Mouse (Mus musculus): ENCODE data around the gene Nfib. TPM values are rescaled to one million over a fixed set of nuclear protein-coding genes. Genes with fewer than 3 reads are reported as not detected.
A peak's percentile ranks its signal among the peaks of the same experiment; 100 is the strongest.

The Nfib gene
- polyA plus RNA-seq, 1 experiment from 2014 or later, result 26.7 TPM

- Histone ChIP-seq H3K27ac (ENCODE audit: low read length) (no peak overlapping the region), H3K4me3 (ENCODE audit: low read length) (no peak overlapping the region), H3K9ac (replicated peaks; ENCODE audit: low read length) (no peak overlapping the region), H3K4me1 (ENCODE audit: insufficient read depth, low read length) (peaks cover 7% of the 10 kb centered on the region), H3K9me3 (ENCODE audit: low read length) (no peaks in the 10 kb centered on the region), H3K4me2 (replicated peaks; ENCODE audit: low read depth, low read length) (no peak overlapping the region), H3K27me3 (ENCODE audit: insufficient read depth, low read length) (no peaks in the 10 kb centered on the region), H3K36me3 (ENCODE audit: insufficient read depth, low read length) (0 out of 2 replicates have a peak, but pooled peaks cover 5% of the 10 kb centered on the region)
- ATAC-seq (ENCODE audit: low FRiP score, low TSS enrichment), result no peak
- 83% methylated on average over 2 of the region's 2 CpGs for WGBS
Measured at GRCm38 (mm10) chr4:82315710-82316109, 389.8 kb downstream of the Nfib start.

- Histone ChIP-seq H3K27ac (ENCODE audit: low read length) (no peak overlapping the region; the same call in 1 of the 2 replicates), H3K4me3 (ENCODE audit: low read length) (no peak overlapping the region), H3K9me3 (ENCODE audit: low read length) (no peaks in the 10 kb centered on the region), H3K36me3 (ENCODE audit: insufficient read depth, low read length) (no peaks in the 10 kb centered on the region), H3K4me1 (ENCODE audit: insufficient read depth, low read length) (peaks cover 20% of the 10 kb centered on the region), H3K9ac (replicated peaks; ENCODE audit: low read length) (peak overlapping the region; percentile 14; the same call in 1 of the 2 replicates), H3K27me3 (ENCODE audit: insufficient read depth, low read length) (no peaks in the 10 kb centered on the region), H3K4me2 (replicated peaks; ENCODE audit: low read depth, low read length) (no peak overlapping the region)
- WGBS, result 35% methylated on average over 11 of the region's 11 CpGs
- ATAC-seq (ENCODE audit: low FRiP score, low TSS enrichment), result no peak
Measured at GRCm38 (mm10) chr4:82310924-82311734, 394.4 kb downstream of the Nfib start.

- Histone ChIP-seq H3K27ac (ENCODE audit: low read length) (peak overlapping the region; percentile 20; the same call in 1 of the 2 replicates), H3K4me3 (ENCODE audit: low read length) (no peak overlapping the region), H3K9me3 (ENCODE audit: low read length) (no peaks in the 10 kb centered on the region), H3K9ac (replicated peaks; ENCODE audit: low read length) (no peak overlapping the region), H3K4me1 (ENCODE audit: insufficient read depth, low read length) (peaks cover 43% of the 10 kb centered on the region), H3K27me3 (ENCODE audit: insufficient read depth, low read length) (no peaks in the 10 kb centered on the region), H3K4me2 (replicated peaks; ENCODE audit: low read depth, low read length) (no peak overlapping the region), H3K36me3 (ENCODE audit: insufficient read depth, low read length) (no peaks in the 10 kb centered on the region)
- WGBS, result 19% methylated on average over 6 of the region's 6 CpGs
- no peak for ATAC-seq (ENCODE audit: low FRiP score, low TSS enrichment)
Measured at GRCm38 (mm10) chr4:82306045-82306444, 399.5 kb downstream of the Nfib start.

- ATAC-seq (ENCODE audit: low FRiP score, low TSS enrichment), result peak; percentile 65
- H3K9me3 ChIP-seq (ENCODE audit: low read length), result no peaks in the 10 kb centered on the region
- no peaks in the 10 kb centered on the region for H3K27me3 ChIP-seq (ENCODE audit: insufficient read depth, low read length)
- H3K36me3 ChIP-seq (ENCODE audit: insufficient read depth, low read length), result no peaks in the 10 kb centered on the region
- 7% methylated on average over 17 of the region's 17 CpGs for WGBS
- H3K9ac ChIP-seq (replicated peaks; ENCODE audit: low read length), result peak overlapping the region; percentile 6
- peak overlapping the region; percentile 91 for H3K27ac ChIP-seq (ENCODE audit: low read length)
- H3K4me3 ChIP-seq (ENCODE audit: low read length), result peak overlapping the region; percentile 2; the same call in 1 of the 2 replicates
- H3K4me1 ChIP-seq (ENCODE audit: insufficient read depth, low read length), result peaks cover 39% of the 10 kb centered on the region
- H3K4me2 ChIP-seq (replicated peaks; ENCODE audit: low read depth, low read length), result peak overlapping the region; percentile 45
Measured at GRCm38 (mm10) chr4:82304148-82304871, 401.2 kb downstream of the Nfib start.

- H3K36me3 ChIP-seq (ENCODE audit: insufficient read depth, low read length), result no peaks in the 10 kb centered on the region
- peaks cover 39% of the 10 kb centered on the region for H3K4me1 ChIP-seq (ENCODE audit: insufficient read depth, low read length)
- no peaks in the 10 kb centered on the region for H3K27me3 ChIP-seq (ENCODE audit: insufficient read depth, low read length)
- H3K4me3 ChIP-seq (ENCODE audit: low read length), result no peak overlapping the region
- no peak overlapping the region for H3K9ac ChIP-seq (replicated peaks; ENCODE audit: low read length)
- H3K4me2 ChIP-seq (replicated peaks; ENCODE audit: low read depth, low read length), result no peak overlapping the region
- no peaks in the 10 kb centered on the region for H3K9me3 ChIP-seq (ENCODE audit: low read length)
- no peak for ATAC-seq (ENCODE audit: low FRiP score, low TSS enrichment)
- peak overlapping the region; percentile 61; the same call in 1 of the 2 replicates for H3K27ac ChIP-seq (ENCODE audit: low read length)
- WGBS, result 67% methylated on average over 3 of the region's 3 CpGs
Measured at GRCm38 (mm10) chr4:82303362-82303900, 402.1 kb downstream of the Nfib start.

GRCm38 (mm10) chr4:82302901-82303300 is 402.6 kb downstream of the Nfib start:
- Histone ChIP-seq H3K9me3 (ENCODE audit: low read length) (no peaks in the 10 kb centered on the region), H3K9ac (replicated peaks; ENCODE audit: low read length) (no peak overlapping the region), H3K27ac (ENCODE audit: low read length) (no peak overlapping the region), H3K36me3 (ENCODE audit: insufficient read depth, low read length) (no peaks in the 10 kb centered on the region), H3K4me2 (replicated peaks; ENCODE audit: low read depth, low read length) (no peak overlapping the region), H3K27me3 (ENCODE audit: insufficient read depth, low read length) (no peaks in the 10 kb centered on the region), H3K4me3 (ENCODE audit: low read length) (no peak overlapping the region), H3K4me1 (ENCODE audit: insufficient read depth, low read length) (peaks cover 39% of the 10 kb centered on the region)
- no peak for ATAC-seq (ENCODE audit: low FRiP score, low TSS enrichment)
- WGBS, result 79% methylated on average over 6 of the region's 6 CpGs

GRCm38 (mm10) chr4:82298606-82299005 is 406.9 kb downstream of the Nfib start:
- no peaks in the 10 kb centered on the region for H3K9me3 ChIP-seq (ENCODE audit: low read length)
- H3K27ac ChIP-seq (ENCODE audit: low read length), result no peak overlapping the region
- no peak overlapping the region for H3K9ac ChIP-seq (replicated peaks; ENCODE audit: low read length)
- WGBS, result 77% methylated on average over 1 of the region's 1 CpGs
- H3K4me2 ChIP-seq (replicated peaks; ENCODE audit: low read depth, low read length), result no peak overlapping the region
- H3K36me3 ChIP-seq (ENCODE audit: insufficient read depth, low read length), result 0 out of 2 replicates have a peak, but pooled peaks cover 3% of the 10 kb centered on the region
- no peak overlapping the region for H3K4me3 ChIP-seq (ENCODE audit: low read length)
- H3K27me3 ChIP-seq (ENCODE audit: insufficient read depth, low read length), result no peaks in the 10 kb centered on the region
- no peak for ATAC-seq (ENCODE audit: low FRiP score, low TSS enrichment)
- H3K4me1 ChIP-seq (ENCODE audit: insufficient read depth, low read length), result peaks cover 3% of the 10 kb centered on the region; the same call in 1 of the 2 replicates

- 0 out of 2 replicates have a peak, but pooled peaks cover 3% of the 10 kb centered on the region for H3K36me3 ChIP-seq (ENCODE audit: insufficient read depth, low read length)
- no peaks in the 10 kb centered on the region for H3K9me3 ChIP-seq (ENCODE audit: low read length)
- H3K27ac ChIP-seq (ENCODE audit: low read length), result no peak overlapping the region
- no peak for ATAC-seq (ENCODE audit: low FRiP score, low TSS enrichment)
- no peak overlapping the region for H3K4me2 ChIP-seq (replicated peaks; ENCODE audit: low read depth, low read length)
- no peaks in the 10 kb centered on the region for H3K27me3 ChIP-seq (ENCODE audit: insufficient read depth, low read length)
- 92% methylated on average over 2 of the region's 2 CpGs for WGBS
- H3K4me3 ChIP-seq (ENCODE audit: low read length), result no peak overlapping the region
- no peak overlapping the region for H3K9ac ChIP-seq (replicated peaks; ENCODE audit: low read length)
- no peaks in the 10 kb centered on the region for H3K4me1 ChIP-seq (ENCODE audit: insufficient read depth, low read length)
Measured at GRCm38 (mm10) chr4:82297562-82297961, 408.0 kb downstream of the Nfib start.

DNA sequence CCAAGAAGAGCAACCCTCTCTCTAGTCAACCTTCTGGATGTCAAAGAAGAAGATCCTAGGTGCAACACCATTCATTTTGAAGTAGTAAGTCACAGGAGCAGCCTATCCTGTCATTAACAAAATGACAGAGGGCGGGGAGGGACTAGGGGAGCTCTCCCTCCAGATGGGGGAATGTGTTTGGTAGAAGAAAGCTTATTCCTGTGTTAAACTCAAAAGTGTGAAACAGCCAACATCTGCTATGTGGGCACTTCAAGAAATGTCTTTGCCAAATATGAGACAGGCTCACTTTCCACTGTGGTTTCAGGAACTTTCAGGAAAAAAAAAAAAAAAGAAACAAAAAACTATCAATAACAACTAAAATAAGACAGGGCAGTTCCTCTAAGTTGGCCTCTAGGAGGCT is 411.5 kb downstream of the Nfib start:
- H3K9ac ChIP-seq (replicated peaks; ENCODE audit: low read length), result no peak overlapping the region
- WGBS, result 92% methylated on average over 1 of the region's 1 CpGs
- H3K27ac ChIP-seq (ENCODE audit: low read length), result no peak overlapping the region
- ATAC-seq (ENCODE audit: low FRiP score, low TSS enrichment), result no peak
- H3K27me3 ChIP-seq (ENCODE audit: insufficient read depth, low read length), result no peaks in the 10 kb centered on the region
- H3K36me3 ChIP-seq (ENCODE audit: insufficient read depth, low read length), result 0 out of 2 replicates have a peak, but pooled peaks cover 3% of the 10 kb centered on the region
- H3K4me2 ChIP-seq (replicated peaks; ENCODE audit: low read depth, low read length), result no peak overlapping the region
- H3K4me3 ChIP-seq (ENCODE audit: low read length), result no peak overlapping the region
- no peaks in the 10 kb centered on the region for H3K9me3 ChIP-seq (ENCODE audit: low read length)
- H3K4me1 ChIP-seq (ENCODE audit: insufficient read depth, low read length), result peaks cover 20% of the 10 kb centered on the region; the same call in 1 of the 2 replicates

Measured in kidney, embryonic 16.5 days (tissue).